Mouse (Mus musculus) ES-Bruce4 (cell line): ENCODE measurements around the gene Sapcd2.

Source experiments
- CTCF ChIP-seq: IDR thresholded peaks from one replicate; pipeline ENCODE4 v1.8.1; 2011; ENCODE audit warnings: low read depth, low read length
- EP300 ChIP-seq: IDR thresholded peaks from 2 replicates; pipeline ENCODE4 v1.6.1; 2011; ENCODE audit warnings: low read depth, low read length; ENCODE audit not compliant: insufficient read depth
- POLR2A ChIP-seq: IDR thresholded peaks from one replicate; pipeline ENCODE4 v1.8.1; 2011; ENCODE audit warnings: low read length; ENCODE audit not compliant: insufficient read depth

GRCm38 (mm10) chr2:25356208-25357079 is 15.7 kb upstream of the Sapcd2 start, which contains the start of gene Dpp7:
- no peak for TF ChIP-seq CTCF
- TF ChIP-seq POLR2A, result no peak
- TF ChIP-seq EP300, result 0 out of 2 replicates have a peak, but pooled peaks have one; percentile 60
